Mouse (Mus musculus) thymus, adult 2 months (tissue): Measurements from ENCODE around the gene Batf2. TPM values are rescaled to one million over a fixed set of nuclear protein-coding genes. Genes with fewer than 3 reads are reported as not detected.
"Not testable (repeated sequence)": the region's sequence is repeated elsewhere in the genome, so short reads cannot be mapped to it uniquely, and the experiment has no call there.

ENCODE experiments used
- DNase-seq: peaks from one replicate; pipeline ENCODE4 v3.0.0; 2021
- H3K27ac ChIP-seq: fragments of 200-500 bp; 2 replicates; pipeline ENCODE4 v1.5.1; 2012; ENCODE audit warnings: low read length, control low read depth; ENCODE audit not compliant: control insufficient read depth, insufficient read depth
- H3K27me3 ChIP-seq: fragments of 200-500 bp; 2 replicates; pipeline ENCODE4 v1.6.1; 2012; ENCODE audit warnings: mild to moderate bottlenecking, low read length, moderate library complexity, mixed read lengths; ENCODE audit not compliant: control insufficient read depth, insufficient read depth
- H3K36me3 ChIP-seq: fragments of 200-500 bp; 2 replicates; pipeline ENCODE4 v1.6.1; 2012; ENCODE audit warnings: mild to moderate bottlenecking, low read length, moderate library complexity; ENCODE audit not compliant: control insufficient read depth, insufficient read depth
- H3K4me1 ChIP-seq: fragments of 200-500 bp; replicated peaks from 2 replicates; pipeline ENCODE4 v1.6.1; 2012; ENCODE audit warnings: low read length; ENCODE audit not compliant: control insufficient read depth, insufficient read depth
- H3K4me3 ChIP-seq: fragments of 200-500 bp; 2 replicates; pipeline ENCODE4 v1.5.1; 2012; ENCODE audit warnings: mild to moderate bottlenecking, low read length, control low read depth, moderate library complexity; ENCODE audit not compliant: control insufficient read depth, insufficient read depth
- CTCF ChIP-seq: fragments of 200-500 bp; IDR thresholded peaks from 2 replicates; pipeline ENCODE4 v1.5.1; 2012; ENCODE audit warnings: mild to moderate bottlenecking, control low read depth, low read length, moderate library complexity, borderline replicate concordance; ENCODE audit not compliant: control insufficient read depth, poor library complexity, insufficient read depth; ENCODE audit errors: extremely low read depth
- POLR2A ChIP-seq: fragments of 200-500 bp; IDR thresholded peaks from 2 replicates; pipeline ENCODE4 v1.6.1; 2012; ENCODE audit warnings: mild to moderate bottlenecking, low read length, control low read depth, moderate library complexity; ENCODE audit not compliant: control insufficient read depth, poor library complexity, insufficient read depth; ENCODE audit errors: extremely low read depth
- WGBS: fragments of 180-500 bp; shearing (Covaris S2); methylation state at CpG from one replicate; pipeline ENCODE4 v1.1.7; 2018; 5-methylcytosine and 5-hydroxymethylcytosine counted together
- polyA plus RNA-seq: library from polyadenylated mRNA; depleted of rRNA; stranded (reverse); fragments of >200 nt; gene quantifications from 2 replicates; pipeline ENCODE4 v1.2.3, GENCODE M21; 2012

The Batf2 gene
- polyA plus RNA-seq, 1 experiment, result 4.6 TPM

DNA sequence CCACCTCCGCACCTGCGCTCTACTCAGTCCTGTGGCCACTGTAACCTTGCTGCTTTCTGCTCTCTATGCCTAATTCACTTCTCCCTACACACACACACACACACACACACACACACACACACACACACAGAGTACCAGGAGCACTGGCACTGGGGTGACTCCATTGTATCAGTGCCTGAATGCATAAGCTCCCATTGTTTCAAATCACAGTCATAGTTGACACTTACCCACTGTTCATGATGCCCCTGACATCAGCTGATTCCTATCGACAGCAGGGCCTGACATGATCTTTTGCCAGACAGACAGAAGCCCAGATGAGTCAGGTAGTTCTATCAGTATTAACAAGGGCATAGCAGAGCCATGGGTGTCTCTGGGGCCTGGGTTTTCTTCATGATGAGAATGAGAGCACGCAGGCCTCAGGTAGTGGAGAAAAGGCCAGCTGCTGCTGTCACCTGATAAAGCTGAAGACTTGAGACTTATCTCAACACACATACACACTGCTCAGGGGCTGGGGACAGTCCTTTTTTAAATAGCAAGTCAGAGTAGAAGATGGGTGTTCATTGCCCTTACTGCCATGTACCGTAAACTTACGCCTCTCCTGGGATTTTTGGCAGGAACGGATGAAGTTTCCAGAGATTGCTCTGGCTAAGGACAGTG, 8.5 kb upstream of the Batf2 start:
- Histone ChIP-seq H3K27me3 (no peaks in the 10 kb centered on the region), H3K4me3 (no peak overlapping the region), H3K36me3 (no peaks in the 10 kb centered on the region), H3K27ac (no peak overlapping the region), H3K4me1 (peaks cover 3% of the 10 kb centered on the region)
- TF ChIP-seq CTCF (no peak), POLR2A (no peak)
- DNase-seq, result no peak
- 91% methylated on average over 7 of the region's 7 CpGs for WGBS

DNA sequence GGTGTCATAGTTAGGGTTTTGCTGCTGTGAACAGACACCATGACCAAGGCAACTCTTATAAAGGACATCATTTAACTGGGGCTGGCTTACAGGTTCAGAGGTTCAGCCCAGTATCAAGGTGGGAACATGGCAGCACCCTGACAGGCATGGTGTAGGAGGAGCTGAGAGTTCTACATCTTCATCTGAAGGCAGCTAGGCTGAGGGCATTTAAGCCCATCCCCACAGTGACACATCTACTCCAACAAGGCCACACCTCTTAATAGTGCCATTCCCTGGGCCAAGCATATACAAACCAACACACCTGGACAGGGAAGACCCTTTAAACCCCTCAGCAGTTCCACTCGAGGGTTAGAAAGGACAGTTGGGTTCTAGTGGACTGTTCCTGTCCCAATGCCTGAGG, 7.6 kb upstream of the Batf2 start:
- H3K27me3 ChIP-seq, H3K4me1 ChIP-seq, H3K4me3 ChIP-seq, H3K36me3 ChIP-seq, DNase-seq, H3K27ac ChIP-seq: not testable (repeated sequence)
- 75% methylated on average over 1 of the region's 1 CpGs for WGBS

DNA sequence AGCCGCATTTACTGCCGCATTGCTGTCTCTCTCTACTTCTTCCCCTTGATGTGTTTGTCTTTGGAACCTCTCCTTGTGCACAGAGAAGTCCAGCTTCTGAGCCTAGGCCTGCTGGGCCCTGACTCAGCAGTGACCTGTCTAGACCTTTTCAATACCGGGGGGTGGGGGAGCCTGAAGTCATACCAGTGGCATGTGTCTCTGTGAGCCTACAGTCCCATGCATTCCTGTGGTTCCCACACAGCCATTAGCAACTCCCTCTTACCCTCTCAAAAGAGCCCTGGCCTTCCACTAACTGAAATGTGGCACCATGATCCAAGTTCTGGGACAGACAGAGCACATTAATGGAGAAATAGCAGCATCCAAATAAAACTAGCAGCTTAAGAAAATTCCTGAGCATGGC, 4.4 kb upstream of the Batf2 start:
- H3K36me3 ChIP-seq, result no peaks in the 10 kb centered on the region
- no peak for TF ChIP-seq POLR2A
- no peak for TF ChIP-seq CTCF
- 98% methylated on average over 3 of the region's 3 CpGs for WGBS
- no peak for DNase-seq
- no peak overlapping the region for H3K4me3 ChIP-seq
- no peak overlapping the region for H3K27ac ChIP-seq
- H3K27me3 ChIP-seq, result no peaks in the 10 kb centered on the region
- peaks cover 16% of the 10 kb centered on the region for H3K4me1 ChIP-seq

DNA sequence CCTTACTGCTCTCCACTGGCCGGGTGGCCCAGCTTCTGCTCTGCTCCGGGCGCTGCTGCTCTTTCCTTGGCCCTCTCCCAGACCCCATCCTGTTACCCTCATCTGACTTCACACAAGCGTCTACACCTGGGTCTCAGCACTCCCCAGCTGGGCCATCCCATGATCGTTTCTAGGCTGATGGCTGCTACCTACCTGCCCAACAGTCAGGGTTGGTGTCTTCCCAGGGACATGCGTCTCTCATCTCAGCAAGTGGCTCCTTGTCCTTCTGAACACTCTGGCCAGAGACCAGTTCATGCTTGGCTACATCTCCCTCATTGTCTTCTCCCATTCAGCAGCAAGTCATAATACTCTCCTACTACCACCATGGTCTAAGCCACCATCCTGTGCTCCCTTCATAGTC, 1.1 kb upstream of the Batf2 start:
- DNase-seq, result no peak
- Histone ChIP-seq H3K4me1 (peaks cover 16% of the 10 kb centered on the region), H3K36me3 (no peaks in the 10 kb centered on the region), H3K4me3 (no peak overlapping the region), H3K27ac (no peak overlapping the region), H3K27me3 (no peaks in the 10 kb centered on the region)
- WGBS, result 83% methylated on average over 6 of the region's 6 CpGs
- no peak for TF ChIP-seq CTCF
- no peak for TF ChIP-seq POLR2A

DNA sequence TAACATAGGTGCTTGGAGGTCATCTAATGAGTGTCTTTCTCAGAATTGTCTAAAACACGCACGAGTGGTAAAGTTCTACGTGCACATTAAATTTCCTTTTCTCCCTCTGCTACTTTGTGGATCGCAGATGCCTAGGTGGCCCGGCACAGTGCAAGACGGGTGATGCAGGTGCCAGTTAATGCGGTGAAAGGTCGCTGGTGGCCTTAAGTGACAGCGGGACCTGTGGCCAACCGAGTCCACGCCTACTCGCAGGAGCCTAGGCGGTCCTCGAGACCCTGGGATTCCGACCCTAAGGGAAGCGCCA, 457 bp upstream of the Batf2 start:
- H3K27ac ChIP-seq, result peak overlapping the region; percentile 36
- TF ChIP-seq CTCF (no peak), POLR2A (no peak)
- H3K4me3 ChIP-seq, result peak overlapping the region; percentile 66
- no peak for DNase-seq
- WGBS, result under 1% methylated on average over 16 of the region's 16 CpGs
- no peaks in the 10 kb centered on the region for H3K27me3 ChIP-seq
- no peaks in the 10 kb centered on the region for H3K36me3 ChIP-seq
- peaks cover 16% of the 10 kb centered on the region for H3K4me1 ChIP-seq

DNA sequence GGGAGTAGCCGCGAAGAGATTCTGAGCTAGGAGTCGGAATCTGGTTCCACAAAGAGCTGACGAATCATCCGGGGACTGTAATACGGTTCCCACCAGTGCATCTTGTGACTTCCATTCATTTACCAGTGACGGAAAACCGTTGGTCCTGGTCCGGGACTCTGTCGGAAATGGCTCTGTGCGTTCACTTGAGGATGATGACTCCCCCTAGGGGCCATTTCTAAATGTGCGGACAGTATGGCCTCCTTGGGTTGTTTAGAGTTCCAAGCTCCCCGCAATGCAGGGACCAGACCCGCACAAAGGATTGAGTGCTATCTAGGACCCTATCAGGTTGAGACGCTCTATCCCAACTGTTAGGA, 589 bp downstream of the Batf2 start, which contains the start of gene Arl2:
Gene Arl2 (minus strand): TSS at position 155 of the 356 bp plus-strand sequence.
- no peaks in the 10 kb centered on the region for H3K36me3 ChIP-seq
- peaks cover 16% of the 10 kb centered on the region for H3K4me1 ChIP-seq
- no peaks in the 10 kb centered on the region for H3K27me3 ChIP-seq
- TF ChIP-seq POLR2A (no peak), CTCF (no peak; the same call in 1 of the 2 replicates)
- peak; percentile 79 for DNase-seq
- H3K4me3 ChIP-seq, result peak within 1 kb of the TSS; percentile 66
- peak within 1 kb of the TSS; percentile 86 for H3K27ac ChIP-seq
- WGBS, result 1% methylated on average over 15 of the region's 15 CpGs

DNA sequence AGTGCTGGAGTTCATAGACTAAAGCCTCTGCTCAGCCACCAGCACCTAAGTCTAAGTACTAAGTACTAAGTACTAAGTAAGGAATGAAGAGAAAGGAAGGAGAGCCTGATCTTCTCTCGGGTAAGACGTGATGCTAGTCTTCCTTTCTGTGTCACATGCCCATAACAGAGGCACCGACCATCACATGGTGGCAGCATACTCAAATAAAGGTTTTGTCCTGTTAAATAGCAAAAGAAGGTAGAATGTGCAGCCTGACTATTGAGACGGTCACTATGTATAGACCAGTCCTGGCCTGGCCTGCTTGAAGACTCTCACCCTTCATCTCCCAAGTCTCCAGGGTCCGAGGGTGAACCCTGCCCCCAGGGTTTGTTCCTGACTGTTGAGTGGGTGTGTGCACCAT, 4.1 kb downstream of the Batf2 start:
- DNase-seq, result no peak
- Histone ChIP-seq H3K27ac (no peak overlapping the region), H3K4me3 (no peak overlapping the region), H3K27me3 (no peaks in the 10 kb centered on the region), H3K4me1 (peaks cover 2% of the 10 kb centered on the region), H3K36me3 (no peaks in the 10 kb centered on the region)
- 87% methylated on average over 5 of the region's 5 CpGs for WGBS
- no peak for TF ChIP-seq POLR2A
- TF ChIP-seq CTCF, result no peak
